Mouse (Mus musculus): ENCODE measurements around the gene Fam187b.

- TF ChIP-seq HCFC1 (IDR thresholded peaks at IDR 0.05; ENCODE audit: low read depth, low read length), result no peak
- no peak for TF ChIP-seq MEF2A (IDR thresholded peaks at IDR 0.05; ENCODE audit: extremely low read depth, insufficient replicate concordance, low read depth, low read length, poor library complexity, severe bottlenecking)
- no peak for TF ChIP-seq RCOR1 (IDR thresholded peaks at IDR 0.05; ENCODE audit: low read depth, low read length)
- no peak for TF ChIP-seq CTCF (IDR thresholded peaks at IDR 0.05 in 2 of 3, conservative IDR thresholded peaks at IDR 0.05 in 1 of 3; ENCODE audit: control insufficient read depth in 1 of 3, insufficient read depth in 1 of 3, low read depth in 2 of 3, low read length in 3 of 3, poor library complexity in 1 of 3, severe bottlenecking in 1 of 3)
- TF ChIP-seq TAL1 (IDR thresholded peaks at IDR 0.05; ENCODE audit: low read length), result no peak
- TF ChIP-seq RAD21 (IDR thresholded peaks at IDR 0.05; ENCODE audit: low read depth, low read length), result no peak
Measured at GRCm38 (mm10) chr7:30973251-30973500, 414 bp upstream of the Fam187b start, which contains the start of gene Lsr.

Measured in MEL (cell line).